Mouse (Mus musculus) MEL (cell line): Measurements from ENCODE around the gene Egln3. TPM values are rescaled to one million over a fixed set of nuclear protein-coding genes. Genes with fewer than 3 reads are reported as not detected.

Source experiments
- DNase-seq: peaks from one replicate; pipeline ENCODE4 v3.0.0; 2011; ENCODE audit warnings: low read depth, low spot score
- H3K27ac ChIP-seq: 2 replicates; pipeline ENCODE4 v1.5.1; 2012; ENCODE audit warnings: low read depth, mild to moderate bottlenecking, control low read depth, low read length, moderate library complexity; ENCODE audit not compliant: control insufficient read depth
- H3K27me3 ChIP-seq, 2 experiments: fragments of 150-350 bp in 1 of 2; sonication (generic) in 1 of 2; 2 replicates each; pipeline ENCODE4 v1.6.1; 2012; ENCODE audit warnings: low read length in 2 of 2, mild to moderate bottlenecking in 2 of 2, improper control_type of control experiment in 1 of 2, moderate library complexity in 1 of 2; ENCODE audit not compliant: insufficient read depth in 2 of 2, control insufficient read depth in 1 of 2
- H3K36me3 ChIP-seq, 2 experiments: 2 replicates each; pipeline ENCODE4 v1.6.1; 2012 to 2014; ENCODE audit warnings: low read length in 2 of 2, improper control_type of control experiment in 1 of 2, inconsistent platforms in 1 of 2, mild to moderate bottlenecking in 1 of 2; ENCODE audit not compliant: insufficient read depth in 2 of 2, control insufficient read depth in 1 of 2
- H3K4me1 ChIP-seq, 2 experiments: fragments of 150-350 bp in 1 of 2; sonication (generic) in 1 of 2; 2 replicates each; pipeline ENCODE4 v1.6.1; 2012; ENCODE audit warnings: low read length in 2 of 2, improper control_type of control experiment in 1 of 2, mild to moderate bottlenecking in 1 of 2; ENCODE audit not compliant: insufficient read depth in 2 of 2, control insufficient read depth in 1 of 2
- H3K4me3 ChIP-seq, 2 experiments: fragments of 150-350 bp in 1 of 2; sonication (generic) in 1 of 2; 2 replicates each; pipeline ENCODE4 v1.5.1; 2012; ENCODE audit warnings: low read depth in 2 of 2, low read length in 2 of 2, mild to moderate bottlenecking in 2 of 2, moderate library complexity in 2 of 2, control low read depth in 1 of 2, improper control_type of control experiment in 1 of 2; ENCODE audit not compliant: control insufficient read depth in 1 of 2, insufficient read depth in 1 of 2
- H3K79me2 ChIP-seq: 2 replicates; pipeline ENCODE4 v1.6.1; 2012; ENCODE audit warnings: mild to moderate bottlenecking, low read length, moderate library complexity; ENCODE audit not compliant: control insufficient read depth, poor library complexity, insufficient read depth
- H3K9ac ChIP-seq: 2 replicates; pipeline ENCODE4 v1.6.1; 2012; ENCODE audit warnings: low read depth, mild to moderate bottlenecking, control low read depth, low read length, moderate library complexity; ENCODE audit not compliant: control insufficient read depth, poor library complexity, severe bottlenecking
- H3K9me3 ChIP-seq: fragments of 150-350 bp; sonication (generic); replicated peaks from 2 replicates; pipeline ENCODE4 v1.6.1; 2012; ENCODE audit warnings: mild to moderate bottlenecking, low read length, improper control_type of control experiment, moderate library complexity; ENCODE audit not compliant: insufficient read depth
- CHD1 ChIP-seq: IDR thresholded peaks from 2 replicates; pipeline ENCODE4 v1.6.1; 2012; ENCODE audit warnings: low read depth, mild to moderate bottlenecking, inconsistent platforms, low read length, improper control_type of control experiment
- CTCF ChIP-seq, 3 experiments: IDR thresholded peaks in 2 of 3; conservative IDR thresholded peaks in 1 of 3; 2 replicates each; pipeline ENCODE4 v1.5.1; 2011 to 2012; ENCODE audit warnings: low read length in 3 of 3, low read depth in 2 of 3, mild to moderate bottlenecking in 2 of 3, improper control_type of control experiment in 1 of 3, inconsistent platforms in 1 of 3, mixed read lengths in 1 of 3, moderate library complexity in 1 of 3; ENCODE audit not compliant: control insufficient read depth in 1 of 3, insufficient read depth in 1 of 3, poor library complexity in 1 of 3, severe bottlenecking in 1 of 3
- ELF1 ChIP-seq: IDR thresholded peaks from 2 replicates; pipeline ENCODE4 v1.6.1; 2014; ENCODE audit warnings: low read depth, mild to moderate bottlenecking, inconsistent platforms, low read length, improper control_type of control experiment, moderate library complexity
- HCFC1 ChIP-seq: IDR thresholded peaks from 2 replicates; pipeline ENCODE4 v1.6.1; 2012; ENCODE audit warnings: low read depth, mild to moderate bottlenecking, inconsistent platforms, low read length, improper control_type of control experiment, moderate library complexity
- MAFK ChIP-seq: IDR thresholded peaks from 2 replicates; pipeline ENCODE4 v1.6.1; 2011; ENCODE audit warnings: low read depth, mild to moderate bottlenecking, low read length, improper control_type of control experiment, borderline replicate concordance
- MYB ChIP-seq: IDR thresholded peaks from 2 replicates; pipeline ENCODE4 v1.6.1; 2011; ENCODE audit warnings: mild to moderate bottlenecking, low read depth, low read length, improper control_type of control experiment
- POLR2A ChIP-seq, 2 experiments: IDR thresholded peaks; 2 replicates each; pipeline ENCODE4 v1.6.1; 2011 to 2012; ENCODE audit warnings: low read length in 2 of 2, mild to moderate bottlenecking in 2 of 2, control low read depth in 1 of 2, improper control_type of control experiment in 1 of 2, low read depth in 1 of 2, moderate library complexity in 1 of 2; ENCODE audit not compliant: control insufficient read depth in 1 of 2, insufficient read depth in 1 of 2, poor library complexity in 1 of 2
- SMC3 ChIP-seq: IDR thresholded peaks from 2 replicates; pipeline ENCODE4 v1.6.1; 2011; ENCODE audit warnings: low read depth, low read length, improper control_type of control experiment
- TCF12 ChIP-seq: IDR thresholded peaks from 2 replicates; pipeline ENCODE4 v1.6.1; 2014; ENCODE audit warnings: low read depth, mild to moderate bottlenecking, inconsistent platforms, low read length, improper control_type of control experiment, moderate library complexity
- UBTF ChIP-seq: IDR thresholded peaks from 2 replicates; pipeline ENCODE4 v1.6.1; 2012; ENCODE audit warnings: low read depth, mild to moderate bottlenecking, inconsistent platforms, low read length, improper control_type of control experiment, moderate library complexity, borderline replicate concordance; ENCODE audit not compliant: insufficient read depth
- ZC3H11A ChIP-seq: IDR thresholded peaks from 2 replicates; pipeline ENCODE4 v1.6.1; 2012; ENCODE audit warnings: low read depth, mild to moderate bottlenecking, inconsistent platforms, low read length, improper control_type of control experiment
- ZMIZ1 ChIP-seq: IDR thresholded peaks from 2 replicates; pipeline ENCODE4 v1.6.1; 2012; ENCODE audit warnings: low read depth, mild to moderate bottlenecking, inconsistent platforms, low read length, improper control_type of control experiment, moderate library complexity
- polyA plus RNA-seq, 2 experiments: library from polyadenylated mRNA; stranded (reverse) in 1 of 2; unstranded in 1 of 2; fragments of >175 nt in 1 of 2; fragments of >200 nt in 1 of 2; gene quantifications; 2 replicates each; pipeline versions ENCODE4 v1.2.1 to v1.2.4; 2012; ENCODE audit warnings: low replicate concordance in 2 of 2, low read depth in 1 of 2; ENCODE audit not compliant: insufficient read length in 2 of 2, insufficient read depth in 1 of 2, missing spikeins in 1 of 2
- total RNA-seq: library from RNA; depleted of rRNA; stranded (reverse); fragments of 300-350 nt; gene quantifications from 2 replicates; pipeline ENCODE4 v1.2.3, GENCODE M21; 2012

Egln3 gene
- total and polyA plus RNA-seq, 3 experiments = 3.2 to 30.1 TPM; not detected in 1

GRCm38 (mm10) chr12:54232456-54232855 lies 28.8 kb upstream of the Egln3 start:
- H3K4me1 ChIP-seq = no peaks in the 10 kb centered on the region; a peak in 1 of 4 replicates
- DNase-seq = no peak
- H3K27me3 ChIP-seq = no peaks in the 10 kb centered on the region; a peak in 1 of 4 replicates
- H3K27ac ChIP-seq = no peak overlapping the region
- H3K9ac ChIP-seq = no peak overlapping the region
- no peaks in the 10 kb centered on the region for H3K9me3 ChIP-seq
- TF ChIP-seq TCF12 (no peak), HCFC1 (no peak), SMC3 (no peak), MYB (no peak), MAFK (no peak), CHD1 (no peak), ELF1 (no peak), ZC3H11A (no peak)
- H3K4me3 ChIP-seq = no peak overlapping the region
- no peaks in the 10 kb centered on the region for H3K36me3 ChIP-seq
- no peaks in the 10 kb centered on the region for H3K79me2 ChIP-seq

DNA sequence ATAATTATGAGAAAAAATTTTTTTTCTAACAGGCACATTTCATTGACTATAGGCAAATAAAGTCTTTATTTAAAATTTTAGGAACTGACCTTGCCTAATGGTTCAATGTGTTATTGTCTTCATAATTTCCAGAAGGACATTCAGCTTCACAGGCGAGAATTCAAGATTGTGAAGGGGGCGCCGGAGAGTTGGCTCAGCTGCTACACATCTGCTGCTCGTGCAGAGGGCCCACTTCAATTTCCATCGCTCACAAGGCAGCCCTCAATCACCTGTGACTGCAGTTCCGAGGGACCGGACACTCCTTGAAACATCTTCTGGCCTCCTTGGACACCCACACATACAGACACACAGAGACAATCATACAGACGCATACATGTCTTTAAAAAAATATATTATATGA lies 23.9 kb upstream of the Egln3 start:
- Histone ChIP-seq H3K9me3 (no peaks in the 10 kb centered on the region), H3K36me3 (peaks cover 0 to 3% of the 10 kb centered on the region in 2 experiments; a peak in 2 of 4 replicates), H3K79me2 (no peaks in the 10 kb centered on the region), H3K27me3 (no peaks in the 10 kb centered on the region), H3K4me3 (no peak overlapping the region), H3K9ac (no peak overlapping the region), H3K4me1 (peaks cover 2 to 3% of the 10 kb centered on the region in 2 experiments; a peak in 3 of 4 replicates)
- TF ChIP-seq ZMIZ1 (no peak), CTCF (IDR thresholded peaks at IDR 0.05 in 2 of 3, conservative IDR thresholded peaks at IDR 0.05 in 1 of 3; ENCODE audit: control insufficient read depth in 1 of 3, insufficient read depth in 1 of 3, low read depth in 2 of 3, low read length in 3 of 3, poor library complexity in 1 of 3, severe bottlenecking in 1 of 3) (peak in 2 of 3 experiments; percentile 19 to 25; a peak in 3 of 6 replicates)
- TF ChIP-seq, all 39 proteins: peak for 1
- DNase-seq = no peak
- no peak overlapping the region for H3K27ac ChIP-seq

DNA sequence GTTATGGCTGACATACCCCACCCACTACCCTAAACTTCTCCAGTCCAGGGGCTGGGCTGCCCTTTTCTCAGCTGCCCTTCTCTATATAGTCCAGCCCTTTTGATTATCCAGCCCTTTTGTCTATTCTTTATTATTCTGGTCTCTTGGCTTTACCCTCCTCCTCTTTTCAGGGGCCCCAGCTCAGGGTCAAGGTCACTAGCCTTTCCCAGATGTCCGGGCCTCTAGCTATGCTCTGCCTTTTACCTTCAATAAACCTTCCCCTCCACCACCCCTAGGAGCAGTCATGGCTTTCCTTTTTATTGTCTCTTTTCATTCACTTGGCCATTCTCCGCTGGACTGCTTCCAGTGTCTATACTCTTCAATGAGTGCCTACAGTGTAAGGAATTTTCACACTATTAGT lies 22.7 kb upstream of the Egln3 start:
- Histone ChIP-seq H3K9ac (no peak overlapping the region), H3K27me3 (no peaks in the 10 kb centered on the region), H3K27ac (no peak overlapping the region), H3K9me3 (no peaks in the 10 kb centered on the region), H3K4me1 (peaks cover 8 to 11% of the 10 kb centered on the region in 2 experiments), H3K4me3 (no peak overlapping the region), H3K79me2 (no peaks in the 10 kb centered on the region), H3K36me3 (peaks cover 0 to 10% of the 10 kb centered on the region in 2 experiments; a peak in 2 of 4 replicates)
- no peak for DNase-seq
- TF ChIP-seq UBTF (no peak), POLR2A (IDR thresholded peaks at IDR 0.05; ENCODE audit: control insufficient read depth in 1 of 2, insufficient read depth in 1 of 2, low read depth in 1 of 2, low read length in 2 of 2, poor library complexity in 1 of 2) (no peak)
